Mouse (Mus musculus): ENCODE data around the gene Hcfc2. TPM values are rescaled to one million over a fixed set of nuclear protein-coding genes. Genes with fewer than 3 reads are reported as not detected.

Hcfc2 gene
- total RNA-seq, 1 experiment from 2014 or later = 40.1 TPM

DNA sequence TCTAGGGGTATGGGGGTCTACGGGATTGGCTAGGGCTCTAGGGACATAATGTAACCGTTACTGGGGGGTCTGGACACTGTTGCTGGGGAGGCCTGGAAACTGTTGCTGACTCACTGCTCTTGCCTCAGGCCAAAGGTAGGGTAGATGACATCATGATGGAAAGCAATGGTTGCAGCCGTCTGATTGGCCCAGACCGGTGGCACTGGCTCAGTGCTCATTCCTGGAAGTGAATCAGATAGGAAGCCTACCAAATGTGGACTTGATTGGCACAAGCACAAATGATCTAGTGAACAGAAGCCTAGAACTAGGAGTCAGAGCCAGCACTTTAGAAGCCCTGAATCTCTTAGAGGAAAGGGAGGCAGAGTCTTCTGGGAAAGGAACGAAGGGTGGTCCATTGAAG, 94.5 kb downstream of the Hcfc2 start:
- ATAC-seq (replicated peaks in 1 of 2; ENCODE audit: insufficient read depth in 1 of 2, low FRiP score in 2 of 2, low TSS enrichment in 1 of 2, low read depth in 1 of 2, poor library complexity in 2 of 2, severe bottlenecking in 2 of 2) = no peak

DNA sequence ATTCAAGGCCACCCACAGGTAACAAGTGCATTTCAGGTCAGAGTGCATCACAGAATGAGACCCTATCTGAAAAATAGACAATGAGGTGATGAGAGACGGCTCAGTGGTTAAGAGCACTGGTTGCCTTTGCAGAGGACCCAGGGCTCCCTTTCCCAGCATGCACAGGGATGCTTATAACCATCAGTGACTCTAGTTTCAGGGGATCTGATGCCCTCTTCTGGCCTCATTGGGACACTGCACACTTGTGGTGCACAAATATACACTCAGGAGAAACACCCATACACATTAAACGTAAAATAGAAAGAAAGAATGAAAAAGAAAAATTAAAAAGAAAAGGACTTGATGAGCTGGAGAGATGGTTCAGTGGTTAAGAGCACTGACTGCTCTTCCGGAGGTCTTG, 95.8 kb downstream of the Hcfc2 start:
- no peak for ATAC-seq (replicated peaks in 1 of 2; ENCODE audit: insufficient read depth in 1 of 2, low FRiP score in 2 of 2, low TSS enrichment in 1 of 2, low read depth in 1 of 2, poor library complexity in 2 of 2, severe bottlenecking in 2 of 2)

Other genes with a start within 250 kb of the Hcfc2 start
- not detected in 2 replicates for gene Gm1553, start 203.5 kb upstream of the Hcfc2 start, total RNA-seq (2017)
- 39.7 and 79.5 TPM in 2 replicates for gene 1190007I07Rik, start 72.9 kb upstream of the Hcfc2 start, total RNA-seq (2017)
- gene Tdg, start 66.3 kb upstream of the Hcfc2 start, total RNA-seq (2017) = 93.2 and 104 TPM in 2 replicates
- gene Glt8d2, start 5.5 kb upstream of the Hcfc2 start, total RNA-seq (2017) = 1.6 and 3.1 TPM in 2 replicates
- gene Nfyb, start 68.0 kb downstream of the Hcfc2 start, total RNA-seq (2017) = 72.2 and 80.8 TPM in 2 replicates
- 159 and 189 TPM in 2 replicates for gene Txnrd1, start 137.8 kb downstream of the Hcfc2 start, total RNA-seq (2017)
- gene Eid3, start 170.5 kb downstream of the Hcfc2 start, total RNA-seq (2017) = 8.5 and 21.6 TPM in 2 replicates